Mouse (Mus musculus) effector memory CD4-positive, alpha-beta T cell, adult 5 months (primary cell): ENCODE measurements around the gene Adra1b. TPM values are rescaled to one million over a fixed set of nuclear protein-coding genes. Genes with fewer than 3 reads are reported as not detected.

Experiments used
- polyA plus RNA-seq: library from polyadenylated mRNA; unstranded; fragments of 100-300 nt; shearing (Covaris generic); gene quantifications from one replicate; pipeline ENCODE4 v1.2.1, GENCODE M21; 2017

The Adra1b gene
- not detected for polyA plus RNA-seq

GRCm38 (mm10) chr11:43901051-43901654 is at the start of gene Adra1b:
Adra1b (minus strand) TSS chr11:43901210.

GRCm38 (mm10) chr11:43747233-43748226 is 153.5 kb downstream of the Adra1b start, which contains the start of gene Ttc1:
Ttc1 (minus strand) TSS chr11:43748008.

Other genes with a start within 250 kb of the Adra1b start
- 61.5 TPM for gene Pwwp2a, start 219.2 kb downstream of the Adra1b start, polyA plus RNA-seq
- gene Ttc1, start 153.2 kb downstream of the Adra1b start, polyA plus RNA-seq: 62.4 TPM